Mouse (Mus musculus): Measurements from ENCODE around the gene Zfp646.

Zfp646 gene

DNA sequence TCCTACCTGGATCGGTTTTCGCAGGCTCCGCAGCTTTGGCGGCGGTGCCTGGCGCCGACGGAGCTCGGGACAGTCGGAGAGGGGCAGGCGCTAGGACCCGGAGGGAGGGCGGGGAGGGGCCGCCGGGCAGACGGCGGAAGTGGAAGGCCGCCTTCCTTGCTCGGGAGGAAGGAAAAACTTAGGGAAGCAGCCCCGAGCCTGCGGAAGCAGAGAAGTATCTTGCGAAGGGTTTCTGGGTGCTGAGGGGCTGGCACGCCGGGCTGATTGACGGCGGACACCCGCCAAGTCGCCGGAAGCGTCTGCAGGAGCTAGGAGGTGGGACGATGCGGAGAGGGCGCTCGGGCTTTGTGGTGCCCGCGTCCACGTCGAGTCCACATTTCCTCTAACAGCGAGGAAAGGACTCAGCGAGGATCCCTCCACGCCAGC is at the start of gene Zfp646:
TSS of gene Zfp646 (plus strand) at position 181 of the 426 bp plus-strand sequence.
- TF ChIP-seq GATA4 (IDR thresholded peaks at IDR 0.05; ENCODE audit: insufficient replicate concordance, low read length): no peak; the same call in 1 of the 2 replicates

GRCm38 (mm10) chr7:127835550-127835949 is 40.5 kb upstream of the Zfp646 start:
- TF ChIP-seq GATA4 (IDR thresholded peaks at IDR 0.05; ENCODE audit: insufficient replicate concordance, low read length): no peak

DNA sequence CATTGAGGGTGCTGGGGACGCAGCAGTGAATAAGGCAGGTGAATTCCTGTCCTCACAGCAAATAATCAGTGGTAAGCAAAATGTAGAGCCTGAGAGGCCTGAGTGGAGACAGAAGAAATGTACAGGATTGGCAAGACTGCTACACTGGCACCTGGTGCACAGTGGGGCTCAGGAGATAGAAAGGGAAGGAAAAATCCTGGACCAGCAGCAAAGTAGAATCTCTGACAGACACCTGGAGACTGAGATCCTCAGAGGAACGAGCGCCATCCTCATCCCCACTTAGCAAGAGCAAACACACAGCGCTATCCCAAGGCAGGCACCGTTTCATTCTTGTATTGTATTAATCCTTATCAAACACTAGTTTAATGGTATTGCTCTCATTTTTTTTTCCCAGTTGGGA is 38.5 kb upstream of the Zfp646 start:
- no peak for TF ChIP-seq GATA4 (IDR thresholded peaks at IDR 0.05; ENCODE audit: insufficient replicate concordance, low read length)

GRCm38 (mm10) chr7:127840886-127841285 is 35.1 kb upstream of the Zfp646 start:
- no peak for TF ChIP-seq GATA4 (IDR thresholded peaks at IDR 0.05; ENCODE audit: insufficient replicate concordance, low read length)

DNA sequence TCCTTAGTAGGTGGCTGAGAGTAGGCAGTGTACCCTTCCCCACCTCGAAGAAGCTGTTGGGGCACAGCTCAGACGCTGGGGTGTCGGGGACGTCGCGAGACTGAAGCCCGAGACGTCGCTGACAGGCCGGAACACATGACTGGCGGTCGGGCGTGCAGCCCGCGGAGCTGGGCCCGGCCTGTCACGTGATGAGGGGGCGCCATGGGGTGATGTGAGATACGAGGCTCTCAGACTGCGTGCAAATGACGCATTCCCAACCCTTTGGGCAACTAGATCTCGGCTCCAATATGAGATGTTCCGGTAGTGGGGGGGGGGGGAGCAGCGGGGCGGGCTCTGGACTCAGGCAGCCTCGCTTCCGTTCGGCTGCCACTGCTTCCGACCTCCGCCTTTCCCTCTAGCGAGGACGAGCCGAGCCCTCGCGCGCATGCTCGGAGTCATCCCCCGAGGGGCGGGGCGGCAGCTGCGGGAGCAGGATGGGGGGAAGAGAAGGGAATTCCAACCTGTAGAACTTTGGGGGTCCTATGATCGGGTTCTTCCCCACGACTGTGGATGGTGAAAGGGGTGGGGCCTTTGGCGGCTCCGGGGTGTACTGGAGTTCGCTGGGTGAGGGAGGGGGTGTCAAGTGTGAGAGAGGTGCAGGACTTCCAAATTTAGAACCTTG is 34.6 kb upstream of the Zfp646 start:
- peak; percentile 72; the same call in 1 of the 2 replicates for TF ChIP-seq GATA4 (IDR thresholded peaks at IDR 0.05; ENCODE audit: insufficient replicate concordance, low read length)

DNA sequence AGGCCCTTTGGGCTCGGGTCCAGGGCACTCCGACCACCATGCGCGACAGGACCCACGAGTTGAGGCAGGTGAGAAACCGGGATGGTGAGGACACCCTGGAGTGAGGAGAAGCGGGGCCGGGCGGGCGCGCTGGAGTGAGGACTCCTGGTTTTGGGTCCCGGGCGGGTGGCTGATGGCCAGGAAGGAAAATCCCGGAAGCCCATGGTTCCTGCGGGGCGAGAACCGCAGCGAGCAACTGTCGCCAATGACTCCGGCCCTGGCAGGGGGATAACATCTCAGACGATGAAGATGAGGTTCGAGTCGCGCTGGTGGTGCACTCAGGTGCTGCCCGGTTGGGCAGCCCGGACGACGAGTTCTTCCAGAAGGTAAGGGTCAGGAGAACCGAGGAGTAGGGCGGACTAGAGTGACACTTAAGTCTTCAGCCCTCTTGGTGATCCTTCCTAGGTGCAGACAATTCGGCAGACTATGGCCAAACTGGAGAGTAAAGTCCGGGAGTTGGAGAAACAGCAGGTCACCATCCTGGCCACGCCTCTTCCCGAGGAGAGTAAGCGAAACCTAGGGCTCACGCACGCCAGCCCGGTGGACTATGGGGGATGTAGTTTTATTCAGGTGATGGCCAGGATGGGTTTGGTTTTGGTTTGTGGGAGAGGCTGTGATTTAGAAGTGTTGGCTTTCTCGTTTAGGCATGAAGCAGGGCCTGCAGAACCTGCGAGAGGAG is 33.9 kb upstream of the Zfp646 start:
- TF ChIP-seq GATA4 (IDR thresholded peaks at IDR 0.05; ENCODE audit: insufficient replicate concordance, low read length): no peak

GRCm38 (mm10) chr7:127849973-127850875 is 25.8 kb upstream of the Zfp646 start:
- no peak for TF ChIP-seq GATA4 (IDR thresholded peaks at IDR 0.05; ENCODE audit: insufficient replicate concordance, low read length)

DNA sequence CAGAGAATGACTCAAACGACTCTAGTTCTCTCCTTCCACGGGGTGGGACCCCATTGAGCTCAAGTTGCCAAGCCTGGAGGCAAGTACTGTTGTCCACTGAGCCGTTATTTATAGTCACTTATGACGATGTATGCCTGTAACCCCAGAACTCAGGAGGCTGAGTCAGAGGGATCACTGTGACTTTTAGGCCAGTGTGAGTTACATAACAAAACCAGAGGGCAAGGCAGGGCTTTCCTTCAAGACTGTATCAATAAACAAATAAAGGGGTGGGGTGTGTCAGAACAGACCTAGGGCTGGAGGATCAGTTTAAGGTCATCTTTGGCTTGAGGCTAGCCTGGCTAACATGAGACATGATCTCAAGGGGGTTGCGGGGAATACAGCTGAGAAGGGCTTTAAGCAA is 25.1 kb upstream of the Zfp646 start:
- TF ChIP-seq GATA4 (IDR thresholded peaks at IDR 0.05; ENCODE audit: insufficient replicate concordance, low read length): no peak

DNA sequence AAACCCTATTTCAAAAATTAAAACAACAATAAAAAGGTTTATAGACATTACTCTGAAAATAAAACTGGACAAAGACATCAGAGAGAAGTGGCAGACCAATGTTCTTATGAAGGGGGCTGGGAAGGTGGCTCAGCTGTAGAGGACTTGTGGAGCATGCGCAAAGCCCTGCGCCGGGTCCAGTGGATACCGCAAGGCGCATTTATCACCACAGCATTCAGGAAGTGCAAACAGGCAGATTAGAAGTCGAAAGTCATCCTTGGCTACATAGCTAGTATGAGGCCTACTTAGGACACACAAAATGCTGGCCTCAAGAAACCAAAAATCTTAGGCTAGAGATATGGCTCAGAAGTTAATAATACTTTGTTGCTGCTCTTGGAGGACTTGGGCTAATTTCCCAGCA is 17.8 kb upstream of the Zfp646 start:
- TF ChIP-seq GATA4 (IDR thresholded peaks at IDR 0.05; ENCODE audit: insufficient replicate concordance, low read length): no peak

- no peak for TF ChIP-seq GATA4 (IDR thresholded peaks at IDR 0.05; ENCODE audit: insufficient replicate concordance, low read length)
These were observed 9.6 kb upstream of the Zfp646 start for GRCm38 (mm10) chr7:127866434-127866833.

- TF ChIP-seq GATA4 (IDR thresholded peaks at IDR 0.05; ENCODE audit: insufficient replicate concordance, low read length): no peak
These were observed 8.4 kb upstream of the Zfp646 start for GRCm38 (mm10) chr7:127867641-127868040.

DNA sequence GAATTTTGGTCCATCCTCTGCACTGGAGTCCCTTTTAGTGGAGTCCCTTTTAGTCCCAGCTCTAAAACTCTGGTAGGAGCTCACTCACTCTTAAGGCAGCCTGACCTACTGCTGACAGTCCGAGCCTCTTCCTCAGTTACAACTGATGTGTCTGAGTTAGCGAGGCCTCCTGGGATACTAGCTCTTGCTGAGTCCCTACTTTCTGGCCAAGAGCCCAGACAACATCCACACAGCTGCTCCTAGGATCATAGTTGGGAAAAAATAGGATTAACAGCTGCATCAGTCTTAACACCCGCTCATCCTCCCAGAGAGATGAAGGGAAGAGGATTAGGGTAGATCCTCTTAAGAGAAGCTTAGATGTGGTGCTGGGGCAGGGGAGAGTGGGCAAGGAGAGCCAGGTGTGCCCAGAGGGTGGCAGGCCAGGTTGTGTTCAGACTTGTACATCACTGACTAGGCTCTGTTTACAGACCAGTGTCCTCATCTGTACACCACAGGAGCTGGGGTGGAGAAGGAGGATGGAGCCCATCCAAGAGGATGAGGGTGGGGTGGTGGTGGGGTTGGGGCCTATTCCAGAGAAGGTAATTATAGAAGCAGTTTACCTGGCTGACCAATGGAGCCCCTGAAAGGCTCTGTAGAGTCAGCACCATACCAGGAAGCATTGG is 6.7 kb upstream of the Zfp646 start:
- no peak for TF ChIP-seq GATA4 (IDR thresholded peaks at IDR 0.05; ENCODE audit: insufficient replicate concordance, low read length)

DNA sequence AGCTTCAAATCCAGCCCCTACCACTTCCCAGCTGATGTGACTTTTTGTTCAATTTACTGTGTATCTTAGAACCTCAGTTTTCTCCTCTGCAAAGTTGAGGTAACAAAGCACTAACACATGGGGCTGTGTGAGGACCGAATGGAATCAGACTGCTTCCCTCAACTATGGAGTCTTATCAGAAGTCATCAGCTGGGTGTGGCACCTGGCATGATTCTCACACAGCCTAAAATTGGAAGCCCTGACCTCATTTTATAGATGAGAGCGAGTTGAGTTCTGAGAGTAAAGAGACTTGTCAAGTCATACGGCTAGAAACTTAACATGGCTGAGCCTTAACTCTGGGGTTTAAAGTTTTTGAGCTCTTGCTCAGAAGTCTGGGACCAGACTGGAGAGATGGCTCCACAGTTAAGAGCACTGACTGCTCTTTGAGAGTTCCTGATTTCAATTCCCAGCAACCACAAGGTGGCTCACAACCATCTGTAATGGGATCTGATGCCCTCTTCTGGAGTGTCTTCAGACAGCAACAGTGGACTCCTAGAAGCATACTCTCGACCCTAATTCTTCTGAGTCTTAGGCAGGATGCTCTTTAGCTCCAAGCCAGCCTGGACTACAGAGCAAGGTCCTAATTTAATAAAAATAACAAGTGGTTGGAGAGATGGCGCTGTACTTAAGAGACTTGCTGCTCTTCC is 5.7 kb upstream of the Zfp646 start:
- TF ChIP-seq GATA4 (IDR thresholded peaks at IDR 0.05; ENCODE audit: insufficient replicate concordance, low read length): no peak

- no peak for TF ChIP-seq GATA4 (IDR thresholded peaks at IDR 0.05; ENCODE audit: insufficient replicate concordance, low read length)
These were observed 1.0 kb upstream of the Zfp646 start for GRCm38 (mm10) chr7:127874812-127875626.
